Mouse (Mus musculus) cerebellum, postnatal 36 days (tissue): ENCODE measurements around the gene Adamts1.

ENCODE experiments used
- DNase-seq, 2 experiments: peaks; one replicate each; pipeline ENCODE4 v3.0.0; 2021 to 2022; ENCODE audit warnings: mixed read lengths in 2 of 2

Adamts1 gene

DNA sequence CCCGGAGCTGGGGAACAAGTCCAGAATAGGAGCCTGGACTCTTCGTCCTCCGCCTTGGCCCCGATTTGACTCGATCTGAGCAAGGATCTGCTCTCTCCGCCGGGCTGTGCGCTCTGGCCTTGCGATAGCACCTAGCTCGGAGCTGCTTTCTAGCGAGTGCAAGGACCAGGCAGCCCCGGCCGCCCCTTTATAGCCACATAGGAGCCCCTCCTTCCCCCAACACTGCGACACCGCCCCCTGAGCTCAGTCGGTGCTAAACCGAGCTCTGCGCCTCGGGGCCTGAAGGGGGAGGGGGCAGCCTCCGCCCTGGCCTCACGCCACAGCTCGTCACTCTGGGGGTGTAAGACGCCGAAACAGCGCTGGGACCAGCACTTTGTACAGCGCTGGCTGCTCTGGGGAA is at the start of gene Adamts1:
Gene Adamts1 (minus strand): TSS at position 160 of the 400 bp plus-strand sequence.
- DNase-seq: peak; percentile 44 to 52

DNA sequence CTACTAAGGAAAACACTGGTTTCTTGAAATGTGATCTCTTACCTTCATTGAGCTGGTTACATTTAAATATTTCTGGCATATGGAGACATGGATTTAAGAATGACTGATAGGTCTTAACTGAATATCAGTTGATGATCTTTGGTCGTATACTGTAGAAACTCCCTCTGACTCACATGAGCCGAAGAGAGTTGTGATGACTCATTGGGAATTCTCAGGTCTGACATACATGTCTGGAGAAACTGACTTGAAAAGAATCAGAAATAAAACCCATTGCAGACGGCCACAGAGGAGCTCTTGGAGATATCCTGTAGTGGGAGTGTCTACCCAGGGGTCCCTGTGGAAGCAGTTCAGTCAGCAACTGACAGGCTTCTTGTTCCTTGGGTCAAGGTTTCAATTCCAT is 24.2 kb upstream of the Adamts1 start:
- DNase-seq: no peak

DNA sequence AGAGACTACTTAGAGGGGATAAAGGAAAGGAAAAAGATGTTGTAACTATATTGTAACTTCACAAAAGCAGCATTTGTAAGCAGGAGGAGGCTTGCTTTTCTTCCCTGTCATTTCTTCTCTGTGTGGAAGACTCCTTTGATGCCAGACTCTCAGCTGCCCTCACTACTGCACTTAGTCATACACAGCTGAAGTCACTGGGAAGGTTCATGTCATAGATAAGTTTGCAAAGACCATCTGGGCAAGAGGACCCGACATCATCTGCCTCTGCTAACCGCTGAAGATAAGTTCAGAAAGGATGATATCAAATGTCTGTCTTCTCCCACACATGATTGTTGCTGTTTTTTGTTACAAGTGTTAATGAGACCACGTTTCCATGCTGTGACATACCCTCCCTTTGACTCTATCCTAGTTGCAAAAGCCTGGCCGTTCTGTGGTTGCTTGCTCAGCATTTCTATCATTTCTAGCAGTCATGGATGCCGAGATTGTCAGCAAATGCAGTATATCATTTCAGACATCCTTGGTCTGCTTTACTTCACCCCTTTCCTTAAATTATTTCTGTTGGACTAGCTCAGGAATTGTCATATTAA is 19.5 kb upstream of the Adamts1 start:
- no peak for DNase-seq

DNA sequence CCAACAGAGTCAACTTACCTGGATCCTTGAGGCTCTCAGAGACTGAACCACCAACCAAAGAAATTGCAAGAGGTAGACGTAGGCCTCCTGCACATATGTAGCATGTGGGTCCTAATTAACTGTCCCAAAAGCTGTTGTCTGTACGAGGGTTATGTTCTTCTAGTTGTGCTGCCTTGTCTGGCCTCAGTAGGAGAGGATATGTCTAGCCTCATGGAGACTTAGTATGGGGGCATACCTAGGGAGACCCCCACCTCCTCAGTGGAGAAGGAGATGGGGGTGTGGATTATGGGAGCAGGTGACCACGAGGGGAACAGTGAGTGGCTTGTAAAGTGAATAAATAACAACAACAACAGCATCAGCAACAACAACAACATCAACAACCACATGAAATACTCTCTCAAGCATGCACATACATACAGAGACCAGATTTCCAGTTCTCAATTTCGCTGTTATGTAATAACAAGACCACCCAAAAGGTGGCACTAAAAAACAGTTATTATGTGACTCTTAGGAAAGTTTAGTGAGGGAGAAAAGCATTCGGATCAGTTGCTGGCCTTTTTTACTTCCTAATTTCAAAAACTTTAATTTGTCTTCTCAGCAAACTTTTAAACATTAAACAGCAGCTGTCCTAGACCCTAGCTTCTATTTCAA is 17.0 kb upstream of the Adamts1 start:
- no peak for DNase-seq

DNA sequence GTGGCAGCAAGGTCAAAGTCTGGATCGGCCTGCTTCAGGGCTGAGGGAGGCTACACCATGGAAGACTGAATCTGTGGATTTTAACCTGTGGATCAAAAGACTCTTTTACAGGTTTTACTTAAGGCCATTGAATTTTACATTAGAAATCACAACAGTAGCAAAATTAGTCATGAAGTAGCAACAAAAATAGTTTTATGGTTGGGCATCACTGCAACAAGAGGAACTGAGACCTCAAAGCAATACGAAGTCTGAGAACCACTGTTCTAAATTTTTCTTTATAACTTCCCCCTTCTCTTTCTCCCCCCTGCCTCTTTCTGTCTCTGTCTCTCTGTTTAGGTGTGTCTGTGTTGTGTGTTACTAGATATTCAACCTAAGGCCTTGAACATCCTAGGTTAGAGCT is 11.2 kb upstream of the Adamts1 start:
- no peak for DNase-seq

DNA sequence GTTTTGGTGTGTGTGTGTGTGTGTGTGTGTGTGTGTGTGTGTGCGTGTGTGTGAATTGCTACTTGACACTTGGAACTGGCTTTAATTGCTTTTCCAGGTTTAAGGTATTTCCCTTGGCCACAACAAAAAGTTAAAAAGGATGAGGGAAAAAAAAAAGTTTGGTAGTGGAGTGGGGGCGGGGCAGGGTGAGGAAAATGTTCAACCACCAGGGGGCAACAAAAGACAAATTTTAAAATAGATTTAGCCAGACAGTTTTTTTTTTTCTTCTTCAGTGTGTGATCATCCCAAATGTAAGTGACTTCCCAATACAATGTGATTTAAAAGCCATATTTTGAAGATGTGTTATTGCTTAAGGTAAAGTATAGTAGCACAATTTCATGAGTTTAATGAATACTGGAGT is 4.7 kb upstream of the Adamts1 start:
- peak; percentile 45 to 66 for DNase-seq

DNA sequence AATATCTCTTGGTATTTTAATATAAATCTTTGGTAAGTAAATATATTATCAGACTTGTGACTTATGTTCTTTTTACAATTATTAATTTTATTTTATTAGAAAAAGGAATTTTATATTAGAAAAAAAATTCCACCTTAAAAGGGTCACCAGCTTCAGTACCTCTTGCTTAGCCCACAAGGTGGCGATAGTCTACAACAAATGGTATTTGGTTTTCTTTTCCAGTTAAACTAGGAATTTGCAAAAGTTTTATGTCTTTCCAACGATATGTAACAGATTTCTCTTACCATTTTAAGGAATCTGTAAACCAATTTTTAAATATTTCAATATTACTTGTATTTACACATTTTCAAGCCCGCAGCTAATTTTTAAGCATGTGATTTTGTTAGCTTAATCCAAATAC is 4.2 kb upstream of the Adamts1 start:
- DNase-seq: peak; percentile 38 to 67

DNA sequence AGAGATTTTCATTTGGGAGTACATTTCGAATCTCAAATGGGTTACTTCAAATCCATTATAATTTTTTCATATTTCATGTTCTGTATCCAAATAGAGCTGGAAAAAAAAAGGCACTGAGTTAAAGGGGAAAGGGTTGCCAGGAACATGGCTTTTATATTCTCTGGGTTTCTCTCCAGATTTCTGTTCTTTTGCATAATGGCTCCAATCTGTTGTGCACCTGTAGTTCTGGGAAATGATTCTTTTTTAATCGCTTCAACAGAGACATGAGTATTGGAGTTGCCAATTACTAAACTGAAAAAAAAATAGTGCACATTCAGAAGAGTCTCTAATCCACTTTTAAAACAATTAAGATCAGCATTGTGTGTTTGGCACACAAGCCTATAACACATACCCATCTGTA is 2.7 kb upstream of the Adamts1 start:
- DNase-seq: no peak

DNA sequence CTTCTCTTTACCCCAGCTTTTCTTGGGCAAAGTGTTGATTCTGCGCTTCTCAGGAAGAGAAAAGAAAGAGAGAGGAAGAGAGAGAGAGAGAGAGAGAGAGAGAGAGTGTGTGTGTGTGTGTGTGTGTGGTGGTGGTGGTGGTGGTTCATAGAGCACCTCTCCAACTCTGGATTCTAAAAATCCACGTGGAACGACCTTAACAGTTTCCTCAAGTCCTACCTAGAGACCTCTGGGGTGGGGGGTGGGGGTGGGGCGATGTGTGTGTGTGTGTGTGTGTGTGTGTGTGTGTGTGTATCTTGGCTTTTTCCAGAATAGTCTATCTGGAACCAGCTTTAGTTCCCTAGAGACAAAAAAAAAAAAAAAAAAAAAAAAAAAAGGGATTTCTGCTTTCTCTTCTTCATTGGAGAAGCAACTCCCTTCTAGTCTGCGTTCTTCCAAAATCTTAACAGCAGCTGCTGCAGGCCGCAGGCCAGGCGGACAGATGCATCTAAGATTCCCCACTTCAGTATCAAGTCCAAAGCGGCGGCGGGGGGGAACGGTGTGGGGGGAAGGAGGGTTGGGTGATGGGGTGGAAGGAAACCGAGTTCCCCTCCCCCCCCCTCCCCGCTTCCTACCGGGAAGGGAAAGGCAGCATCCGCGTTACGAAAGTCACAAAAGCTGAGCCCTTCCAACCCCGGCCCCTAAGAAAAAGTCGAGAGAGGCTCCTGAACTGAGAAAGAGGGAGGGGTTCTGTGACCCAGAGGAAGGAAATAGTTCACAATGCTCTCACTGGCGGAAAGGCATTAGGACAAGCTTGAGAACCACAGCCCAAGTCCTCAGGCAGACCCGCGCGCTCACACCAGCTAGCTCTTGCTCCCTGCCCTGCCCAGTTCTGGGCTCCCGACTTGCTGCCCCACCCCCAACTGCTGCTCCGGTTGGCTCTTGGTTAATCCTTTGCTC is 969 bp upstream of the Adamts1 start:
- peak in 1 of 2 experiments; percentile 34 for DNase-seq

DNA sequence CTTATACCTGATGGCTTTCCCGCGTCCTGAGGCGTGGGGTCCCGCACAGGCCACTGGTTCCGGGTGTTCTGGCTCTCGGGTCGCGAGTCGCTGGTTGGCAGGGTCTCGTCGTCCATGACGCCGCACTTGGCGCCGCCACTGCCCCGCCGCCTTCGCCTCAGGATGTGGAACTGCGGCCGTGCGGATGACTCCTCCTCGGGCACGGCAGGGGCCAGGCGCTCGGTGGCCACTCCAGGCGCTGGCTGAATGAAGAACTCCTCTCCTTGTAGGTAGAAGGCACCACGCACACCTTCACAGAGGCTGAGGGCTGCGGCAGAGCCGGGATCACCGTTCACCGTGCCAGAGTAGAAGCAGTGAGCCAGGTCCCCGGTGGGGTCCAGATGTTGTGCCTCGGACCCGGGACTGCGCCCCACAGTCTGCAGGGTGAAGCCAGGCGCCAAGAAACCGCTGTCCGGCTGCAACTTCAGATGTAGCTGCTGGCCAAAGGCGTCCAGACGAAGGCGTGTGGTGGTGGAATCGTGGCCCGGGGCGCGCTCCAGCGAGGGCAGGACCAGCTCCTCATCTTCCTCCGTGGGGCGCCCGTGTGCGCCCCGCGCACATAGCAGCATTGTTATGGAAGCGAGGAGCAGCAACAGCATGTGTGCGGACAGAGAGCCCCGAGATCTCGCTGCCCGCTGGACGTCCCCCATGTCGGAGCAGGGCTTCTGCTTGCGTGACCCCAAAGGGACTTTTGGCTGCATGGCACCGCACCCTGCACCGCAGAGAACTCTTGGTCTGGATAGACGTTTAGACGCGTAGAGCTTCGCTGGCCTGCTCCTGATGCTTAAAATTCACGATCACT is 722 bp downstream of the Adamts1 start:
- peak; percentile 41 for DNase-seq

DNA sequence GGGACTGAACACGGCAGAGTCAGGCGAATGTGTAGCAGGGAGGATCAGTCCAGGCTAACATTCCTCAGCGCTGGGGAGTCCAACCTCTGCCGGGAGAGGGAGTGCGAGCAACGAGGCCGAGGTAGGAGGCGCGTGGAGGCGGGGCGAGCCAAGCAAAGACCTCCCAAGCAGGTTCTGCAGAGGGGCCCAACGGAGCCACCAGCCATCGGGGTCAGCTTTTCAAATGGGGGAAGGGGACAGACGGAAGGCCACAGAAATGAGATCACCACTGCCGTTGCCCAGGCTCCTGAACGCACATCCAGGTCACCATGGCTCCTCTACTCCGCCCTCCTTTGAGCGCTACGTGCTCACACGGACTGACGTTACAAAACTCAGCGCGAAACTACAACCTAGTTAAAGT is 1.7 kb downstream of the Adamts1 start:
- peak; percentile 61 to 67 for DNase-seq

DNA sequence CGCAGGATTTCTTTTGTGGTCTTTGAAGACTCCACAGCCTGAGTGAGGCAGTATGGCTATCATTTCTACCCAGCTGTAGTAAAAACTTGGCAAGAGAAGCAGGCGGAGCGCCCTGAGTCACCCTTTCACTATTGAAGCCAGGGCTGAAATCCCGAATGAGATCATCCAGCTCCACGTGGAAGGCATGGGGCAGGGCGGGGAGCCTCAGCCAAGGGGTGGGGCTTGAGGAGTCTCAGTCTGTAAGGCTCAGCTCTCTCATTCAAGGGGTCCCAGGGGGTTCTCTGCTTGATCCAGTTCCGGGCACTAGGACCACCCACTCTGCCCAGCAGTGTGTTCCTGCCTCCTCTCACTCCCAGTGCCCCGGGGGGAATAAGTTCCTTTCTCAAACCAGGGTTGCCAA is 2.2 kb downstream of the Adamts1 start:
- DNase-seq: peak; percentile 71 to 76

DNA sequence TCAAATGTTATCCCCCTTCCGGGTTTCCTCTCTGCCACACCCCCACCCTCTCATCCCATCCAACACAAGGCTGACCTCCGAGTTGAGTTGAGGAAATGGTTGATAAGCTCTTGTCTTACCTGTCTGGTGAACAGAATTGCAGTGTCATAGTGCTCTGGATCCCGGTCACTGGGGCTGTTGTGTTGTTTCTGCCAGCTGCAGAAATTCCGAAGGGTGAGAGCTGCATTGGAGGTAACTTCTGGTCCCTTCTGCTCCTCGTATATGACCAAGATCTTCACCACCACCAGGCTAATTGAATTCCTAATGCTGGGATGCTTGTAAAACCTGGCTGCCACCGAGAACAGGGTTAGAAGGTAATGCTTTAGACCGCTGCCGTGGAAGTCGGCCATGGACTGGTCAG is 2.9 kb downstream of the Adamts1 start:
- DNase-seq: no peak

DNA sequence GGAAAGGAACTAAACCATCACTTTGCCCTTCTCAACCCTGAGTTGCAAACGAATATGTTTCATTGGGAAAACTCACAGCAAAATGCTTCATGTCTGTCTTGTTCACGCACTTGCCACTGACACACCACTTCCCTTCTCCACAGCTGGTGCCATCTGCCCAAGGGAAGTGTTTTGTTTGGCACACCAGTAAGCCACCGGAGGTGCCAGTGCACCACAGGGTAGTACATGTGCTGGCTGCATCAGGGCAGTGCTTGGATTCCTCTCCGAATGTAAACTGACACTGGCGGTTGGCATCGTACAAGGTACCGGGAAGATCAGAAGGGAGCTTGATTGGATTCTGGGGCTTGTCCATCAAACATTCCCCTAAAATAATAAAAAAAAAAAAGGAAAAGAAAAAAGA is 4.6 kb downstream of the Adamts1 start:
- no peak for DNase-seq

DNA sequence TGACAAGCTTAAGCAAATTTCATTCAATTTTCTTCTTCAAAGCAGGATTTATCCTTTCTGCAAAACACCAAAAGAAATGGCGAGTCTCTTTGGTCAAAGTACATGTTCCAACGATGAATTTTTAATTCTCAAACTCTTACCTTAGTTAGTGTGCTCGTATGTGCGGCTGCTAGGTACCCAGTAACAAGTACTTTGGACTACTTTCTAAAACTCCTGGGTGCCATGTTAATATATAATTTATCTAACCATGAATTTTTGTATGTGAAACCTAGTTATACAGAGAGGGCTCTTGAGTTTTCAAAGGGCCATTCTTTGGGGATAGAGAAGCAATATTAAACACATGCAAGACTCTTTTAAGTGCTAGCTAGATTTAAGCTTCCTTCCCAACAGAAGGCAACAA is 5.8 kb downstream of the Adamts1 start:
- no peak for DNase-seq

DNA sequence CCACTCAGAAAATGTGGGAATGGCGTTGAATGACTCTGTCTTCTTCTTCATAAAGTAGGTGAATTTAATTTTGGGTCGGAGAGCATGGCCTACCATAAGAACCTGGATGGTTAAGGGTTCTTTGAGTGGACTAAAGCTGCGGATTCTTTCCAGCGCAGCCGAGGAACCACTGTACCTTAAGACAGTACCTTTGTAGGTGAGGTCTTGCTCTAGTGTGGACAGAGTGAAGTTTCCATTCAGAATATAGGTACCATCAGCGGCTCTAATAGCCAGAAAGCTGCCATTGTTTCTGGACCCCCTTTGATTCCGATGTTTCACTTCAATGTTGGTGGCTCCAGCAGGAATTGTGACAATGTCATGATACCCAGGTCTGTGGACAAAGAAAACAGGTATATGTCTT is 7.2 kb downstream of the Adamts1 start:
- no peak for DNase-seq

DNA sequence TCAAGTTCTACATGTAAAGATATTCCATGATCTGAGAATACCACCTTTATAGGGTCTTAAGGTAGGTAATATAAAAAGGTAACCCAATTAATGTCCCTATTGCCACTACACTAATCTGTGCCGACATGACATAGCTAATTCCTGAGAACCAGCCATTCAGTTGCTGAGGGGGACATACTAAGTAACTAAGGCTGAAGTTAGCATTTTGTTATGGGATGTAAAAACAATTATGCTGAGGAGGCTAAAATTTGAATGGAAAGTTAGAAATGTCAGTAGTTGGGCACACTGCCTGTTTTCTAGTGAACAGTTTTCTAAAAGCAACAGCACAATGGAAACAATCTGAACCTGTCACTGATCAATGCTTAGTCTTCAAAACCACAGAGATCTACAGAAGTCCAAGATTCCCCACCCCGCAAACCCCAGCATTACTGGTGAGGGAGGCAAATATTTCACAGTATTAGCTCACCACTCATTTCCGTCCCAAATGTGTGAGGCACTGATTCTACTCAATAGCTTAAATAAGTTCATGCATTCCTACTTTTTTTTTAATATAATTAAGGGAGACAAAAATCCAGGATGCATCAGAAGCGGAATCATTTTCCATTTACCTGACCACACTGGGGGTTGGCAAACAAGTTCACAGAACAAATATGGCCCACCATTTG is 9.6 kb downstream of the Adamts1 start:
- DNase-seq: no peak

DNA sequence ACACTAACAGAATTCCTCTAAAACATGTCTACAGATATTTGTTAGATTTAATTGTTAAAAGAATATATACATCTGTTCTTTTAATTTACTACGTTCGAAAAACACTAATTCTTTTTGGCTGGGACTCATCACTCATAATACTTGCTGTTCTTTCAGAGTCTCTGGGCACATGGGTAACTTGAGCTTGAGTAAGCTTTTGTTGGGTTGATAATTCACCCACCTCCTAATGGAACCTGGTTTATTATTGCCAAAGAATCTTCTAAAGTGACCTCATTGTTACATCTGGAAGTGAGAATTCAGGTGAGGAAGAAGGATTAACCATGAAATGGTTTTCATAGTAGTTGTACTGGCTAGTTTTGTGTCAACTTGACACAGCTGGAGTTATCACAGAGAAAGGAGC is 21.8 kb downstream of the Adamts1 start:
- DNase-seq: no peak

DNA sequence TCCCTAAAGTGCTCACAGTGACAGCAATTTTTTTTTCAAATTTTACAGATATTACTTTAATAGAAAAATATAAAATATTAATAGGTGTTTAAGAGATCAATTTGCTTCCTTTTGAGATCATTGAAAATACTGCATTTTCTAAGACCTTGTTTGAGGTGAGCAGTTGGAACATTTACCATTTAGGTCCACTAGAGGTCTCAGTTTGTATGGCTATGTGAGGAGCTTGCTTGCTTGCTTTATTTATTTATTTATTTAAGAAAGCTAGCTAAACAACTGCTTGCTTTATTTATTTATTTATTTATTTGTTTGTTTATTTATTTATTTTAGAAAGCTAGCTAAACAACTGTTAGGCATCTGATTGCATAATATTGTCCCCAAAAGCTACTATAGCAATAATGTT is 23.1 kb downstream of the Adamts1 start:
- DNase-seq: no peak

DNA sequence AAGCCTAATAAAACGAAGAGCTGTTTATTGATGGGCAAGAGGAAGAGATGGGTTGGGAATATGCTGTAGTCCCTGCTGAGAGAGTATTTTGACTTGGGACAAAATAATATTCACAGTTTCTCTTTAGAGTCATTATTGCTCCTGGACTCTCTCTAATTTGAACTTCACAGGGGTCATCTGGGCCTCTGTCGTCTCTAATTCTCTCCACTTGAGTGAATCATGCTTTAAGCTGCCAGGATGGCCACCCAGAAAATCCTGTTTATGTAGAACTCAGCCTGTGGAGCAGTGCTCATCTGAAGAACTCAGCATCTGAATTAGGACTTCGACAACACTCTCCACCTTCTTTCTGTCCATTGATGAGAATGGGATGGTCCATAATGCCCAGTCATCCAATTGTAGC is 30.6 kb downstream of the Adamts1 start:
- no peak for DNase-seq

DNA sequence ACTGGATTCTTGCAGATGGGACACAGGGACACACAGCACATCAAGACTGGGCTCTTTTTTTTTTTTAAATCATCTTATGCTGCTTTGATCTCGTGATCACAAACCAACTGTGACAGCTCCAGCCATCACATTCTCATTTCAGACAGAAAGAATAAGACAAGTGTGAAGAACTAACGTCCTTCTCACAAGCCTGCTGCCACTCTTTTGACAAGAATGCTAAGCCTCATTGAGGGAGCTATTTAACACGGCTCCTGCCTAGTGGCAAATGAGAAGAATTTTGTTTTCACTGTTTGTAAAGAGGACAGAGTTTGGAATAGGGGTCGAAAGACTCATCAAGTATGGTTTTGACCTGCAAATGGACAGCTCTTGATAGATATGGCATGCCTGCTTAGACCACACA is 35.6 kb downstream of the Adamts1 start:
- no peak for DNase-seq

DNA sequence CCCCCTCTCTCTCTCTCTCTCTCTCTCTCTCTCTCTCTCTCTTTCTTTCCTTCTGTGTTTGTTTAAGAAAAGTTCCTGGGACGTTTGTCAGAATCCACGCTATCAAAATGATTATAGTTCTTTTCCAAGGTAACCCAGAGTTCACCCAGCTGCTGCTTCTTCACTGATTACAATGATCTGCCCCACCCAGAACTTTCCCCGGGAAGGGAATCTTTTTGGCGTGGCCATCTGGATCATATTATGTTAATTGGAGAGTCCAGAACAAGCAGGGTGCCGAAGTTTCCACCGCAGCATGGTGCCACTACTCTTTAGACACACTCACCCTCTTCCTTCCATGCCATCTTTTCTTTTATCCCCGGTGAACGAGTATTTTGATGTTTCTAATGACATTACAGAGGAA is 37.2 kb downstream of the Adamts1 start:
- DNase-seq: no peak
